Mouse (Mus musculus) liver, postnatal 0 days (tissue): ENCODE data around the gene Arhgdib. TPM values are rescaled to one million over a fixed set of nuclear protein-coding genes. Genes with fewer than 3 reads are reported as not detected.

Source experiments
- ATAC-seq: fragments of 200-750 bp; cut with Nextera tagmentation; 2 replicates; pipeline ENCODE4 v1.8.0; 2017; ENCODE audit warnings: mild to moderate bottlenecking, moderate library complexity
- DNase-seq: peaks from one replicate; pipeline ENCODE4 v3.0.0-alpha.2; 2016
- H3K27ac ChIP-seq: fragments of 300-500 bp; sonication (generic); 2 replicates; pipeline ENCODE4 v1.5.1; 2014; ENCODE audit warnings: antibody characterized with exemption, moderate library complexity, mild to moderate bottlenecking, low read depth
- H3K27me3 ChIP-seq: fragments of 300-500 bp; sonication (generic); 2 replicates; pipeline ENCODE4 v1.6.1; 2014; ENCODE audit warnings: low read length, control low read depth, mixed read lengths; ENCODE audit not compliant: insufficient read depth
- H3K36me3 ChIP-seq: fragments of 300-500 bp; sonication (generic); replicated peaks from 2 replicates; pipeline ENCODE4 v1.6.1; 2014; ENCODE audit warnings: mild to moderate bottlenecking, control low read depth, low read length, moderate library complexity, mixed read lengths; ENCODE audit not compliant: insufficient read depth
- H3K4me1 ChIP-seq: fragments of 300-500 bp; sonication (generic); 2 replicates; pipeline ENCODE4 v1.6.1; 2014; ENCODE audit warnings: antibody characterized with exemption, mild to moderate bottlenecking, control low read depth; ENCODE audit not compliant: insufficient read depth
- H3K4me2 ChIP-seq: fragments of 300-500 bp; sonication (generic); 2 replicates; pipeline ENCODE4 v1.6.1; 2014; ENCODE audit warnings: low read depth, mild to moderate bottlenecking, low read length, moderate library complexity, mixed read lengths
- H3K4me3 ChIP-seq: fragments of 300-500 bp; sonication (generic); 2 replicates; pipeline ENCODE4 v1.5.1; 2014; ENCODE audit warnings: low read depth, low read length
- H3K9ac ChIP-seq: fragments of 300-500 bp; sonication (generic); replicated peaks from 2 replicates; pipeline ENCODE4 v1.6.1; 2014; ENCODE audit warnings: mild to moderate bottlenecking, moderate library complexity
- H3K9me3 ChIP-seq: fragments of 300-500 bp; sonication (generic); 2 replicates; pipeline ENCODE4 v1.6.1; 2016; ENCODE audit warnings: mild to moderate bottlenecking, control low read depth, low read length, mixed read lengths
- CTCF ChIP-seq: sonication (generic); IDR thresholded peaks from 2 replicates; pipeline ENCODE4 v1.5.1; 2016; ENCODE audit warnings: antibody characterized with exemption, low read depth
- EP300 ChIP-seq: IDR thresholded peaks from 2 replicates; pipeline ENCODE4 v1.6.1; 2016; ENCODE audit warnings: antibody characterized with exemption, low read depth, mild to moderate bottlenecking
- WGBS: fragments of 180-500 bp; shearing (Covaris S2); extraction: QIAGEN DNeasy Blood & Tissue Kit; methylation state at CpG from one replicate; pipeline ENCODE4 v1.1.7; 2014; ENCODE audit not compliant: insufficient replicate concordance; 5-methylcytosine and 5-hydroxymethylcytosine counted together
- polyA plus RNA-seq: library from polyadenylated mRNA; unstranded; fragments of >200 nt; fragmentation: Nextera tagmentation; extraction: Ambion mirVana; gene quantifications from 2 replicates; pipeline ENCODE4 v1.2.1, GENCODE M21; 2015

Gene Arhgdib
- polyA plus RNA-seq, 1 experiment from 2014 or later = 192 TPM

DNA sequence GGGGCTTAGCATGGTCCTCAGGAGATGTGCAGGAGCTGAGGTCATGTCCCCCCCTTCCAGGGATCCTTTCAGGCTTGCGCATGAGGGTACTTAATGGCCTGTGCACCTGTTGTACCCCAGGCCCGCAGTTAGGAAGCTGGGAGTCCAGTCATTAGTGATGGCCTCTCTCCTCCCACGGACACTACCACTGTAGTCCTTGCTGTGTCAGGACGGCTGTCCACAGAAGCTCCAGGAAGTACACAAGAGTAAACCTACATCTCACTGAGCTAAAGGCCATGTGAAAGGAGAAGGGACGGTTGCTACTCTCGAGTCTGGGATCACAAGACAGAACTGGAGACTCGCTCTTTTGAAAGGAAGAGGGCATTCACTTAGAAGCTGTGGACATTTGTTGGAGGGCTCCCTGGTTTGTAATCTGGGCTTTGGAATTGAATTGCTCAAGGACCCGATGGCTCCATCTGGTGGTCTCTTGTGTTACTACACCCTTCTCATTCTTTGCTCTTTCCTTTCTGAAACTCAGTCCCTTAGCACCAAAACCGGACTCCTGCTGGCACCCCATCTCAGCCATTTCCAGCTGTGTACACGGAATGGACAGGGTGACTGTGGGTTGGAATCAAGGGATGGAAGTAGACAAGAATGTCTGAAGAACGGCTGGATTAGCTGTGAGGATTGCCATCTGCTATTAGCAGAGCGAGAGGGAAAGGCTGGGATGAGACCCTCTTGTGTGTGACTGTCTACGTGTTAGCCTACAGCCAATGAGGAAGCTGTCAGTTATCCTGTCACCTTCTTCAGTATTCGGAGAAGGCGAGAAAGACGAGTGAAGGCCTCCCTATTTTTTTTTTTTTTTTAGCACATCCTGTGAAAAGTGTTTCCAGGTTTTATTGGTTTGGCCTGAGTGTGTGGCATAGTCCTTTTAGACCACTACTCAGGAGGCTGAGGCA lies 21.1 kb downstream of the Arhgdib start:
- Histone ChIP-seq H3K9me3 (no peaks in the 10 kb centered on the region), H3K4me3 (no peak overlapping the region), H3K27me3 (no peaks in the 10 kb centered on the region), H3K36me3 (peaks cover 27% of the 10 kb centered on the region), H3K4me1 (no peaks in the 10 kb centered on the region), H3K27ac (no peak overlapping the region), H3K9ac (no peak overlapping the region), H3K4me2 (no peak overlapping the region)
- 38% methylated on average over 16 of the region's 16 CpGs for WGBS
- peak; percentile 75 for DNase-seq
- TF ChIP-seq CTCF = peak; percentile 92
- TF ChIP-seq EP300 = no peak
- ATAC-seq = peak; percentile 63

DNA sequence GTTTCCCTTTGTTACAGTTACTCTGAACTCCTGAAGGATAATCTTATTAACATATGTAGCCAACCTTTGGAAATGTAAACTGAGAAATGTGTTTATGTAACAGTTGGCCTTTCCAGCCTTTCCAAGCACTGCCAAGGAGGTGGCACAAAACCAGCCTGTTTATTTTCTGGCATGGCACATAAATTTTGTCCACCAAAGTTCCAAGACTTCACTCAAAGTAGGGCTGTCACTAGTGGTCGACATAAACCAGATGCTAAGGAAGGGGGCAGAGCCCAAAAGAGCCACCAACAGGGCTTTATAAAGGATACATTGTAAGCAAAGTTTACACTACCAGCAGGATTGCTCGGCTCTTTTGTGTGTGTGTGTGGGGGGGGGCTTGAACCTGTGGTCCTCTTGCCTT lies 23.8 kb downstream of the Arhgdib start:
- Histone ChIP-seq H3K27ac (no peak overlapping the region), H3K4me3 (no peak overlapping the region), H3K36me3 (peaks cover 4% of the 10 kb centered on the region), H3K27me3 (no peaks in the 10 kb centered on the region), H3K9ac (no peak overlapping the region), H3K4me1 (peaks cover 5% of the 10 kb centered on the region; the same call in 1 of the 2 replicates), H3K9me3 (no peaks in the 10 kb centered on the region), H3K4me2 (no peak overlapping the region)
- DNase-seq = no peak
- 51% methylated on average over 2 of the region's 2 CpGs for WGBS
- ATAC-seq = no peak
- no peak for TF ChIP-seq CTCF
- TF ChIP-seq EP300 = no peak

GRCm38 (mm10) chr6:136915721-136916395 lies 25.8 kb downstream of the Arhgdib start:
- 84% methylated on average over 8 of the region's 8 CpGs for WGBS
- no peak overlapping the region for H3K9ac ChIP-seq
- TF ChIP-seq EP300 = no peak
- no peak for TF ChIP-seq CTCF

GRCm38 (mm10) chr6:136914234-136914633 lies 27.5 kb downstream of the Arhgdib start:
- TF ChIP-seq CTCF (no peak), EP300 (no peak)
- H3K4me2 ChIP-seq = no peak overlapping the region
- no peak for ATAC-seq
- DNase-seq = no peak
- no peak overlapping the region for H3K9ac ChIP-seq
- WGBS = 84% methylated on average over 6 of the region's 6 CpGs
- H3K4me1 ChIP-seq = peaks cover 5% of the 10 kb centered on the region; the same call in 1 of the 2 replicates
- H3K36me3 ChIP-seq = no peaks in the 10 kb centered on the region
- H3K4me3 ChIP-seq = no peak overlapping the region
- H3K27me3 ChIP-seq = no peaks in the 10 kb centered on the region
- H3K9me3 ChIP-seq = no peaks in the 10 kb centered on the region
- no peak overlapping the region for H3K27ac ChIP-seq

More at GRCm38 (mm10) chr6:136915721-136916395, 25.8 kb downstream of the Arhgdib start:
- DNase-seq = no peak
- Histone ChIP-seq H3K4me1 (peaks cover 5% of the 10 kb centered on the region; the same call in 1 of the 2 replicates), H3K4me2 (no peak overlapping the region), H3K27me3 (no peaks in the 10 kb centered on the region), H3K9me3 (no peaks in the 10 kb centered on the region), H3K36me3 (no peaks in the 10 kb centered on the region), H3K27ac (no peak overlapping the region), H3K4me3 (no peak overlapping the region)
- no peak for ATAC-seq

DNA sequence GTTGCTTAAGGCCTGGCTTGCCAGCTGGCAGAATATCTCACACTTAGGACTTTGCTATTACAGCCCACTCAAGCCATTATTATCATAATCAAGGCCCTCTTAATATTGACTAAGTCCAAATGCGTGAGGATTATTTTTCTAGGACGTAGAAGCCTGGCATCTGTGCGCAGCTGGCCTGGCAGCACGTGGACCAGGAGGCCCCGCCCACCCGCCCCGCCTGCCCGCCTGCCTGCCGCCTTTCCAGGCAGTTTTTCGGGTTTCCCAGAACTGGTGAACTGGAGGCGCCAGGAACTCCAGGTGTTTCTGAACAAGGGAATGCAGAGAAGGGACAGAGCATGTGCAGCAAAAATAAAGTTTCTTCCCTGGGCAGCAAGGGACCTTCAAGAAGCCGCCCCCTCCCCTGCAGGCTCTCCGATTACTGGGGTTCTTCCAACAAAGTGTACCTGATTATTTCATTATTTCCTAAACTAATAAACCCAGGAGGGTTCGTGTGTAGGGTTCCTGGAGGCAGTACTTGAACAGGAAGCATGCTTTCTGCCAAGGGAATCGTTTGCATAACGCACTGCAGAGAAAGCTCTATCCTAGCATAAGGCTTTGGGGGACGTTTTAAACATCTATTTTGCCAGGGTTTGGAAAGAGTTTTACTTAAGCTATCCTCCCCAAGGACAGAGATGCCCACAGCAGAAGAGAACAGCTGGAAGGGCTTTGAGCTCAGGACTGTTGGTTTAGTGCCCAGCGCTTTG lies 28.1 kb downstream of the Arhgdib start:
- Histone ChIP-seq H3K36me3 (no peaks in the 10 kb centered on the region), H3K9ac (no peak overlapping the region), H3K27ac (no peak overlapping the region), H3K27me3 (no peaks in the 10 kb centered on the region), H3K9me3 (no peaks in the 10 kb centered on the region), H3K4me1 (peaks cover 5% of the 10 kb centered on the region; the same call in 1 of the 2 replicates), H3K4me2 (peak overlapping the region; percentile 48; the same call in 1 of the 2 replicates), H3K4me3 (no peak overlapping the region)
- 33% methylated on average over 18 of the region's 18 CpGs for WGBS
- DNase-seq (peak; percentile 38), ATAC-seq (peak; percentile 47; the same call in 1 of the 2 replicates)
- TF ChIP-seq EP300 (no peak), CTCF (no peak)
